Mouse (Mus musculus) CD4-positive, CD25-positive, alpha-beta regulatory T cell, adult 2 months (primary cell): ENCODE measurements around the gene Lhpp.

Experiments
- DNase-seq: peaks from one replicate; pipeline ENCODE4 v3.0.0-alpha.2; 2012; ENCODE audit warnings: low read depth, low spot score

Gene Lhpp

DNA sequence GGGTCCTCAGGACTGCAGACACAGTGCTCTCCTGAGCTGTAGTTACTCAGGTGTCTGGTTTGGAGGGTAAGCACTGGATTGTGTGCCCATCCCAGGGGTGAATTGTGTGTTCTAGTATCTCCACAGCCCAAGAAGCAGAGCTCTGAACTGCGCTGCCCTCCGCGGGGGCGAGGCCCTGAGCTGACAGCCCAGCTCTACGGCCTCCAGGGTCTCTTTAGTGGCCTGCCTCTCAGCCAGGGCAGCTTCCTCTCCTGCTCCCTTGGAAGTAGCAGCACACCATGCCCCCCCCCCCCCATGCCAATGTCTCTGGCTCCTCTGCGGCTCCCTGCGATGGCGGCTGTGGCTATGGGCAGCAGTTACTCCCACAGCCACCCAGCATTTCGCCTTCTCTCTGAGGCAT lies 101.1 kb downstream of the Lhpp start:
- DNase-seq, result no peak

DNA sequence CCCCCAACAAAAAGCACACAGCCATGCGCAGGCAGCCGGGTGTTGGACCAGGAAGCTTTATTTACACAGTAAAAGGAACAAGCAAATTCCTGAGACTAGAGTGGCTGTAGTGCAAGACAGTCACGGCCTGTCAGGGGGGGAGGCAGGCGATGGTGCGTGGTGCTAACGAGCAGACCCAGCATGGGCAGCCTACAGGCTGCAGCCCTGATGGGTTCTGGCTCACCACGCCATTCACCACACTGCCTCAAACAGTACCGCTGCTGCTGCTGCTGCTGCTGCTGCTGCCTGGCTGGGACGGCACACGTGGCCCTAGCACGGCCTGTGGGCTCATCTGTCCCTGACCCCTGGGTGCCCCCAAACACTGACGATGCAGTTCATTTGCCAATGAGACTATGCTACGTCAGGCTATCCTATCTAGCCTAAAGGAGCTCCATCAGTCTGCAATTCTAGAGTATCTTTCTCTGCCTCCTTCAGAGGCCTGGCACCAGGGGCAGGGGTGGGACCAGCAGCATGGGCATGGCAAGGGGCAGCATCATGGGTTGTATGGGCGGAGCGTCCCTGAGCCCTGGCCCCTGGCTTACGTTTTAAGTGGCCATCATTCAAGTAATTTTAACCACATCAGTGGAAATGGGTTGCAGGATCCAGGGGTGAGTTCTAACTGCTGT lies 101.7 kb downstream of the Lhpp start:
- DNase-seq, result no peak

DNA sequence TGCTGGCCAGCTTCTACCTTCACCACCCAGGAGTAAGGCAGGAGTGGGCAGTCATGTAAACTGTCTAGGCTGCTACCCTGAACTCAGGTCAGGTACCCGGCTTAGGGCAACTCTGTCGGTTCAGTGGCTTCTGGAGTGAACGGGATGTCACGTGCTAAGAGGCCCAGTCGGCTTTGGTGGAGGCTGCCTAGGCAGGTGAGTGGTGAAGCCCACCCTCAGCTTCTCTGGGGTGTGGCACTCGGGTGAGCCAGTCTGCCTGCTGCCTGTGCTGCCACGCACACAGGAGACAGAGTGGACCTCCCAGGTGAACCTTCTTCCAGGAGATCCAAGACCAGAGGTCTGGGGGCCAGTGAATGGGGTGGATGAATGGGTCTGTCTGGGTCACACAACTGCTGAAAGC lies 102.5 kb downstream of the Lhpp start:
- no peak for DNase-seq

DNA sequence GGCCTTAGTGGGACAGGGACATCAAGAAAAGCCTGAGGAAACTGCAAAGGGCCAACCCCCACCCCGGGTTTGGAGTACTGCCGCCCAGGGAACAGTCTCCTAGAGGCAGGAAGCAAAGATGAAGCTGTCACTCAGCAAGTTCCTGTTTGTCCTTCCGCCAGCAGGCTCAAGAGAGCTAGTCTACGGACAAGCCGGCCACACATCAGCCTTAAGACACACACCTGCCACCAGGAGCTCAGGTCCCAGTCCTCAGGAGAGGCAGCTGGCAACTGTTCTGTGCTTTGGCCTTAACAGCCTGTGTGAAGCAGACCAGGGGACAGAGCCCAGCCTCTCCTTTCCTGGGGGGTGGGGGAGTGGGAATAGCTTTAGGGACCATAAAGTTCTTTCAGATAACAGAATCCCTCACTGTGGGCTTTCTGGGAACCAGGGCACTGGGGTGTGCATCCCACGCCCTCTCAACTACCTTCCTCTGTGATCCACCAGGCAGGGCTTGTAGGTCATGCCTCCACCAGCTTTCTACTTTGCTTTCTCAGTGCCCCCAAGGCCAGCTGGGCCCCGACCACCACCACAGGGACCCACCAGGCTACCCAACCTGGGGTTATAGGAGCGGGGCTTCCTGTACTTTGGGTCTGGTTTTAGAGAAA lies 103.2 kb downstream of the Lhpp start:
- DNase-seq, result no peak

DNA sequence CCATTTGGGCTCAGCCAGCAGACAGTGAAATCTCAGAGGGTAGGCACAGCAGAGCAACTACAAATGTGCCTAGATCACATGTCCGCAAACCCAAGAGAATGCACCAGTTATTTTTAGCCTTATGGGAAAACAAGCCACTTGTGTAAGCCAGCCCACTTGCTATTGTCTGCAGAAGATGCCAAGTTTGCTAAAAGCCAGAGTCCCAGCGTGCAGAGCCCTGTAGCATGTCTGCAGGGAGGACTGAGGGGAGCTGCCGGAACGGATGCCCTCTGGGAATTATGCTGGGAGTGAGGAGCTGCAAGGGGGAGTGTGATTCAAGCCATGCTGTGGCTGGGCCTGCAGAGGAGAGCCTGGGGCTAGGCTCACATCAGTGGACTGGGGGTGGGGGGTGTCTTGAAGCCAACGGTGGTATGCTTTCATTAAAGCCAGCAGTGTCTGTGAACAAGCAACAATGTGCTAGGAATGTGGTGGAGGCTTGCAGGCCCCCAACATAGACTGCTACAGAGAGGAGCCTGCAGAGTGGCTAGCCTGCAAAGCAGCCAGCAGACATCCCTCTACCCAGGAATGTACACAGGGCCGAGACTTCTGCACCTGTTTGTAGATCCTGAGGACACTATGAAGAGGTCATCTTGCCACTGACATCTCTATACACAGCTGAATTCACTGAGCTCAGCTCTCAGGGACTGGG lies 103.9 kb downstream of the Lhpp start:
- no peak for DNase-seq

DNA sequence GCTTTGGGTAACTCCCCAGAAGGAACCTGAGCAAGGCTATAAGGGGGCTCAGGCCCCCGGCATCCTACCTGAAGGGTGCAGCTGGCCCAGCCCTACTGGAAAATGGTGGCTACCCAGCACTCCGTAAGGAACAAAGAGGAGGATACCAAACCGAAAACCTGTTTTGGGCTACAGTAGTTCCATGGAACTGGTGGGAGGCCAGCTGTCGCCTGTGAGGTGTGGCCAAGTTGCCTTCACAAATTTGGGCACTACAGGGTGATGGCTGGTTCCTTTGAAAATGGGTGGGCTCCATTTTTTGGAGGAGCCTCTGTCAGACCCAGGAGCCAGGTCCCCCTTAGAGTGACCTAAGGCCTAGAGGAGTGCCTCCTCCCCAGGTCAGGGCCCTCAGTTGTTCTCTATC lies 104.8 kb downstream of the Lhpp start:
- no peak for DNase-seq

DNA sequence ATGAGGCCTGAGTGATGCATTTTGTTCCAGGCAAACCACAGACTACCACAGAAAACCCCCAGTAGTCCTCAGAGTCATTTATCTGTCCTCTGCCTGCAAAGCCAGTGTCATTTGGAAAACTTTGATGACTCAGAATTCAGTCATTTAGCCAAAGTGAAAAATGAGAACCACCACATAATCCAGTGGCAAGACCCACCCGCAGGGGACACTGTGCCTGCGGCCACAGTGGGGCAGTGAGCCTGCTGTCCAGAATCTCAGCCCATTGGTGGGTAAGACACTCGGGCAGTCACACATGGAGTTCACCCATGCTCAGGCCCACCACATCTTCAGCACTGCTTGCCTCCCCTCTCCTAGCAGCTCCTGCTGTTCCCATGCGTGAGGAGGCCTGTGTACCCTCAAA lies 109.1 kb downstream of the Lhpp start:
- no peak for DNase-seq

DNA sequence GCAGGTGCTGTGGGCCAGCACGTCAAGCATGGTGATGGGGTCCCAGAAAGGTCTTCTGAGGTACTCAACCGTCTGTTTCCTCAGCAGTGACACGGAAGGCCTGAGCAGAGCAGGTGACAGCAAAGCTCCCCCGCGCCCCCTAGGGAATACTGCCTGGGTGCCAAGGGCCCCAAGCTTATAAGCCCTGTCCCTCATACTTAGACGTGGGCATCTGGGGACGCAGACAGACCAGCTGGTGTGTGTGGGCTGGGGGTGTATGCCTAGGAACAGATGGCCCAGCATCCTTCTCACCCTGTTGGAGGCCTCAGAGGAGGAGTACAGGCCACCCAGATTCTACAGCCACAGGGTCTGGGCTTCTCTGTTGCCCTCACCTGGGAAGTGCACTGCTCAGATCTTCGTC lies 110.1 kb downstream of the Lhpp start:
- DNase-seq, result no peak

DNA sequence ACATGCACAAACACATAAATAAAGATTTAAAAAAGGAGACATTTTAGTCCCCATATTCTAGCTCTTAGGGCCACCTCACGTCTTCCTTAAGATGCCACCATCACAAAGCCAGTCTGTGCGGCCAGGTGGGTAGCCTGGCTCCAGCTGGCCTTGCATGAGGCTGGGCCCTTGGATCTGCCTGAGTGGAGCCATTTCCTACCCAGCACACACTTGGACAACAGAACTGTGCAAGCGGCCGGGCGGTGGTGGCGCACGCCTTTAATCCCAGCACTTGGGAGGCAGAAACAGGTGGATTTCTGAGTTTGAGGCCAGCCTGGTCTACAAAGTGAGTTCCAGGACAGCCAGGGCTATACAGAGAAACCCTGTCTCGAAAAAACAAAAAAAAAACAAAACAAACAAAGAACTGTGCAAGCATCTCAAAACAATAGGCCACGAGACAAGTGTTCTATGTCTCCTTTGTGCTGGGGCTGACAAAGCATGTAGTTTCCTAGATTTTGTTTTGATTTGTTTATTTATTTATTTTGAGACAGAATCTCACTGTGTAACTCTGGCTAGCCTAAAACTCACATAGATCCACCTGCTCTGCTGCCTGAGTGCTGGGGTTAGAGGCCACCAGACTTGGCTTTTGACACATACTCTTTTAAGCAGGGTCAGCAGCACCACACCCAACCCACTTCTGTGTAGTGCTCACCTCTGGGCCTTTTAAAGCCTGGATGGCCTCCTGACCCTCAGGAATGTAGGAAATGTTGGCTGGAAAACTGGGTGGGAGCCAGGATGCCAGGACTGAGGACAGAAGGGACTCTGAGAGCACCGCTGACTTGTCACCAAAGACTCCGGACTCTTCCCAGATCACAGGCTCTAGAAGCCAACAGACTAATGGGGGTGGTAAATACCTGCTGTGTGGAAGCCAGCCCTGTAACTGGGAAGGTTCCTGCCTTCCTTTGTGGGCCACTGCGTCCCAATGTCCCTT lies 112.2 kb downstream of the Lhpp start:
- no peak for DNase-seq

DNA sequence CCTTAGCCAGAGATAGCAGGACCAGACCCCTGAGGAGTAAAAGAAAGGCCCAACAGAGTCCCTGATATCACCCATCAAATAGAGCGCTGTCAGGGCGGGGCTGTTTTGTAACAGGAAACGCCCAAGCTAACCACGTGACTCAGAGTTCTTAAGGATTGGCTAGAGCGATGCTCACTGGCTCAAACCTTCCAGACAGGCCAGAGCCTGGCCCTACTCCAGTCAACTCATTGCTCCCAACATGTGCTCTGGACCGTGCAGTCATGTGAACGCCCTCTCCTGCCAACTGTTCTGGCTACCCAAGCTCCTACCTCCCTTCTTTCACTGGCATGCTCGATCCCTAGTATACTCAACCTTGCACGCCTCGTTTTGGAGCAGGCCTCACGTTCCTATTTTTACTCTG lies 113.5 kb downstream of the Lhpp start:
- peak; percentile 55 for DNase-seq

DNA sequence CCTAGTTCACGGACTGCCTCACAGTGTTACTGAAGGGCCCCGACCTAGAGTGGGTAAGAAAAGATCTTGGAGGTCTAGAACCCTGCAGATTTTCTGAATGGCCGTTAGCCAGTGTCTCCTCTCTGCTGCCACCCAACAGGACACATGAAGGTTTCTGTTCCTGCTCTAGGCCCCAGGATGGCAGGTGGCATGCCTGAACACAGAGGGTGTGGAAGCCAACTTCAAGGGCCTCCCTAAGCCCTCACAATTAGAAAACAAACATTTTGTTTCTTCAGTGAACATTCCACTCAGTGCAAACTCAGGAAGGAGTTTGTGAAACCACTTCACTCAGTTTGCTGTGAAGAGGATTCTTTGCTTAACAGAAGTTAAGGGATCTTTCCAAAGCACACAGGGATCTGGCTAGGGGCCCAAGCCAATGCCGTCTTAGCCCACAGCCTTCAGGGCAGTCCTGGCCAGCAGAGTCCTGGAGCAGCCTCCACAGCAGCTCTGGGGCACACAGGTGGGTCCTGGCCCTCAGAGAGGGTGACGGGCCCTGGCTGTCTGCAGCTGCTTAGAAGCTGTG lies 114.1 kb downstream of the Lhpp start:
- DNase-seq, result no peak

DNA sequence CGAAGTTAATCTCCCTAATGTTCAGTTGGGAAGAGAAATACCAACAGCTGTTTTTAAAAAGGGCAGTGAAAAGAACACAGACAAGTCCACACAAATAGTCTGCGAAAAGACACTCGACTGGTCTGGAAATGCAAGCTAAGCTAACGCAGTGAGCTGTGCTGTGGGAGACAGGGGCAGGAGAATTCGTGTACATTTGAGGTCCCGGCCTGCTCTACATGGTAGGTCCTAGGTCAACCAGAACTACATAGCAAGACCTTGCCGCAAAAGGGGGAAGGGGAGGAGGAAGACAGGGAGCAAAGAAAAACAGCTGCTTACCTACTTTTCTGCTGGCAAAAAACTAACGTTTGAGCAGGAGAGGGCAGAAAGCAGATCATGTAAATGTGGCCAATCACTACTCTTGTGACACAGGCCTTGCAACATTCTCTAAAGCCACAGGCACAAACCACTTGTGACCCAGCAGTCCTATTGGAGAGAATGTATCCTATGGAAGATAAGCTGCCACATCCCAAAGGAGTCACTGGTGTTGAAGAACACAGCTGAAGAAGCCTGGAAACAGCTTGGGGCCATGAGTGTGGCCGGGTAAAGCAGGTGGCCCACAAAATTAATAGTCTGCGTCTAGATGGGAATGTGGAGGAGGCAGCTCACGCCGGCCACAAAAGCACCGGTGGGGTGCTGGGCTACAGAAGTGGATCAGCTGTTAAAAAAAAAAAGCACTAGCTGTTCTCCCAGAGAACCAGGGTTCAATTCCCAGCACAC lies 115.8 kb downstream of the Lhpp start:
- no peak for DNase-seq

DNA sequence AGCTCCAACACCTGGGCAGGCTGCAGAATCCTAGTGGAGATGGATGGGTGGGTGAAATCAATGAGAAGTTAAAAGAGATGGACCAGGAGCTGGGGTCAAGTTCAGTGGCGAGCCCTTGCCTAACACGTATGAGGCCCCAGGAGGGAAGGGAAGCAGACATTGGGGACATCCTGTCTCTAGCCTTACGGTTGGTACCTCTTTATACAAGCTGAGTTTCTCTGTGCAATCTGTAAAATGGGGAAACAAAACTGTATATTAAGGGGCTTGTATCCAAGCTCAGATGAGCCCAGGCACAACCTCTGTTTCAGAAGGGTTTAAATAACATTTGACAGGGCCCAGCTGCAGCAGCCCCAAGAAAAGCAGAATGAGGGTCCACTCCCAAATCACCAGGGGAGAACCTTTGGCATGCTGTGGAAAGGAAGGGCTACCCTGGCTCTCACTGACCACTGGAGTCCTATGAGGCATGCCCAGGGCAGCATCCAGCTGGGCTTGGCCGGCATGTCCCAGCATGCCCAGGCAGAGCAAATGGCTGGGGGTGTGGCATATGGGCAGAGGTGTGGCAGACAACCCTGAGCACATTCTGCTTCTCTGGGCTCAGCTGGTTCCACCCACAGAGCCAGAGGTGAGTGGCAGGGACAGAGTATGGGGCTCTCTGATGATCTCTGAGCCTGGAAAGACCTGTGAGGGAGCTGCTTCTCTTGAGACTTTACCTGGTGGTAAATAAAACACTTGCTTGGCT lies 118.8 kb downstream of the Lhpp start:
- DNase-seq, result no peak

DNA sequence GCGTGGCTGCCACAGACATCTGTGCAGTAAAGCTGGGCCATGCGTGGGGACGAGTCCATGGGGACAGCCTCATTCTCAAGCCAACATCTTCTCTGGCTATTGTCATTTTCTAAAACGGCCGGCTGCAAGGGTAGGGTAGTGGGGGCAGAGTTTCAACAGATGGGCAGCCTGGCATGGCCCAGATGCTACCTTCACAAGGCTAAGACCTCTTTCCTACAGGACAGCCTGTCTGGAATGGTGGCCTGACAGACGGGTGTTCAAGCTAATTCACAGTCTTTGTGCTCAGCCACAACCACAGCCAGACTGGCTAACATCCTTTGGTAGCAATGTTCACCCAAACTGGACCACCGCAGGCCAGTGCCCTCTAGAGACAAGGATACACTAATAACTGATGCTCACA lies 120.1 kb downstream of the Lhpp start:
- no peak for DNase-seq

DNA sequence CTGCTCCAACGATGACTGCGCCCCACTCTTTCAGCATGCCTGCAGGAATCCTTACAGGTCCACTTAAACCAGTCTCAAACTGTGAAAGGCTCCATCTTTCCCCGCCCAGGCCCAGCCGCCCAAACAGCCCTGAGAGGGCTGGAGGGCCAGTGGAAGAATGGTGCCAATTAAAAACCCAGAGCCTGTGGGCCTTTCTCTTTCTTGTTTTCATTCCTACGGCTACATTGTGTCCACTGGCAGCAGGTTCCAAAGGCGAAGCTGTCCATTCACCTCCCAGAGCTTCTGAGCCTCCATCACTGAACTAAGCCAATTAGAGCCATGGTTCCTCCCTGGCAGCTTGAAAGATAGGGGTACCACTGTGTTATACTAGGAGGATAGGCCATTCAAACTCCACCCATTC lies 121.1 kb downstream of the Lhpp start:
- DNase-seq, result no peak

DNA sequence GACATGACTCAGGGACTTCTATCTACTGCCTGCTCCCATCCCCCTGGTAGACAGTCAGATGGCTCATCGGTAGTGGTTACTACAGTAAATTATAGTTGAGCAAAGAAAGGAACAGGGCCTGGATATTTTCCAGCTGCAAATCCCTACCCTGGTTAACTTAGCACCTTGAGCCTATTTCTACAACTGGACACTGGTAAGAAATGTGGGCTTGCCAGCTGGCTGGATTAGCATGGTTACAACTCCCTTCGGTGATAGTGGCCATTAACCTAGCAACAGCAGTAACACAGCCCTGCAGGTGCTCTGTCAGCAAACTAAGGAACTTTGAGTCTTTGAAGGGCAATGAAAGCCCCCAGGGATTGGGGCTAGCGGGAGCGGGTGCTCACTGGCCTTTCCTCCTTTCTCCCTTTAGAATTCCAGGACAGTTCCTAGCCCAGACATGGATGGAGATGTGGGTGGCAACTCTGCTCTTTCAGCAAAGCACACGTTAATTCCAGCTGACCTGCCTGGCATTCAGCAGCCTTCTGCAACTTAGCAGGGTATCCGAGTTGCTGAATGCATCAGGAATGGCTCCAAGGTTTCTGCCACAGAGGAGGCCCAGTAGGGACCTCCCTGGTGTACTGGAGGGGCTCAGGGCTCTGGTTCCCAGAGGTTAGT lies 121.8 kb downstream of the Lhpp start:
- no peak for DNase-seq

DNA sequence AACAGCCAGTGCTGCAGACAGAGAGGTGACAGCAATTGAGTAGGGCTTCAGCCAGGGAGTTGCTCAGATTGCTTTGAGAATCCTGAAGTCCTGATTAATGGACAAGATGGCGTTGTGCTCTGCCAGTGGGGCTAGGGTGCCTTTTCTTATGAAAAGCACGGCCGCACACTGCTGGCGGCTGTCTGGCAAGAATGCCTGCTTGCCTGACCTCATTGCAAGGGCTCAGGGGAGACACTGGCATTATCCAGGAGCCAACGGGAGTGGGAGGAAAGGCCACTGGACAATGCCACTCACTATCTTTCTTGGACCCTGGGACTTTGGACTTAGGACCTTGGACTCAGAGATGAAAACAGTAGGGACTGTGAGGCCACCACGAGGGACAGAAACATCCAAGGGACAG lies 123.1 kb downstream of the Lhpp start:
- DNase-seq, result no peak

DNA sequence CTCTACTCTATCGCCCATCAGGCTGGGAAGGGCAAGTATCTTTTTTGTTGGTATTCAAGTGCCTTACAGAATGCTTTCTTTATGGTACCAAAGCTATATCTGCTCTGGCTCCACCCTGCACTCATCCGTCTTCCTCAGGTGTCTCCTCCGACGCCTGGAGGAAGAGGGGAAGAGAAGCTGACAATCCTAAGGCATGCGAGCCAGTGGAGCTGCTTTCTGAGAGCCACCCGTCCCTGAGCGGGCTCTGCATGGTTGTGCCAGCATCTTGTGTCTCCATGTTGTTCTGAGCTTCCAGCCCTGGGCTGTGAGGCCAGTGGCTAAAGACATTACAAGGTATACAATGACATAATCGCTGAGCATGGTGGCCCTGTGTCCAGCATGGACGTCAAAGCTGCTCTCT lies 123.8 kb downstream of the Lhpp start:
- no peak for DNase-seq

DNA sequence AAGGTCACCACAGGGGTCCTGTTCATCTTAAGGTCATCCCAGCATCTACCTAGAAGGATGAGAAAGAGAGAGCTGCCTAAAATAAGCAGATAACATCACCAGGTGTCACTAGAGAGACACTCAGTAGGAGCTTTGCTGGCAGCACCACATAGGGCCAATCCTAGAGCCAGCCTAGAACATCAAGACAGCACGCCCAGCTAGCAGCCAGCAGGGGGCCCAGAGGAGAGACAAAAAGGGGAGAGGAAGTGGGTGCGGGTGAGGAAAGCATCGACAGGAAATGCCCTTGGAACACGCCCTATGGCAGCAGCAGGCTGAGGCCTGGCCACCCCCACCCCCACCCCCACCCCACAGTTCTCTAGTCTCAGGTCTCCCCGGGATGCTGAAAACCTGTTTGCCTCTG lies 124.7 kb downstream of the Lhpp start:
- DNase-seq, result peak; percentile 97
